Mouse (Mus musculus) forebrain, postnatal 0 days (tissue): ENCODE data around the gene Cyp27a1. TPM values are rescaled to one million over a fixed set of nuclear protein-coding genes. Genes with fewer than 3 reads are reported as not detected.
A peak's percentile ranks its signal among the peaks of the same experiment; 100 is the strongest.

Experiments used
- ATAC-seq: fragments of 200-750 bp; cut with Nextera tagmentation; 2 replicates; pipeline ENCODE4 v1.8.0; 2017; ENCODE audit warnings: mild to moderate bottlenecking, moderate library complexity
- DNase-seq: peaks from one replicate; pipeline ENCODE4 v3.0.0-alpha.2; 2015
- H3K27ac ChIP-seq: fragments of 300-500 bp; sonication (generic); 2 replicates; pipeline ENCODE4 v1.5.1; 2014; ENCODE audit warnings: low read depth, mild to moderate bottlenecking, antibody characterized with exemption, low read length, moderate library complexity, mixed read lengths
- H3K27me3 ChIP-seq: fragments of 300-500 bp; sonication (generic); 2 replicates; pipeline ENCODE4 v1.6.1; 2014; ENCODE audit warnings: mild to moderate bottlenecking, low read length, mixed read lengths; ENCODE audit not compliant: insufficient read depth
- H3K36me3 ChIP-seq: fragments of 300-500 bp; sonication (generic); 2 replicates; pipeline ENCODE4 v1.6.1; 2014; ENCODE audit warnings: mild to moderate bottlenecking, moderate library complexity; ENCODE audit not compliant: insufficient read depth
- H3K4me1 ChIP-seq: fragments of 300-500 bp; sonication (generic); 2 replicates; pipeline ENCODE4 v1.6.1; 2014; ENCODE audit warnings: antibody characterized with exemption; ENCODE audit not compliant: insufficient read depth
- H3K4me2 ChIP-seq: fragments of 300-500 bp; sonication (generic); 2 replicates; pipeline ENCODE4 v1.6.1; 2014; ENCODE audit warnings: low read depth, mild to moderate bottlenecking, moderate library complexity
- H3K4me3 ChIP-seq: fragments of 300-500 bp; sonication (generic); 2 replicates; pipeline ENCODE4 v1.5.1; 2014; ENCODE audit warnings: low read depth, low read length, mixed read lengths
- H3K9ac ChIP-seq: fragments of 300-500 bp; sonication (generic); 2 replicates; pipeline ENCODE4 v1.6.1; 2014; ENCODE audit warnings: mild to moderate bottlenecking
- H3K9me3 ChIP-seq: fragments of 300-500 bp; sonication (generic); 2 replicates; pipeline ENCODE4 v1.6.1; 2016; ENCODE audit warnings: low read length
- CTCF ChIP-seq: sonication (generic); IDR thresholded peaks from 2 replicates; pipeline ENCODE4 v1.5.1; 2016; ENCODE audit warnings: antibody characterized with exemption, control low read depth, low read depth
- WGBS: fragments of 180-500 bp; shearing (Covaris S2); extraction: QIAGEN DNeasy Blood & Tissue Kit; methylation state at CpG from one replicate; pipeline ENCODE4 v1.1.7; 2014; 5-methylcytosine and 5-hydroxymethylcytosine counted together
- polyA plus RNA-seq: library from polyadenylated mRNA; unstranded; fragments of >200 nt; fragmentation: Nextera tagmentation; extraction: Ambion mirVana; gene quantifications from 2 replicates; pipeline ENCODE4 v1.2.1, GENCODE M21; 2015
- total RNA-seq: library from RNA; depleted of rRNA; stranded (reverse); fragments of >200 nt; gene quantifications from 2 replicates; pipeline ENCODE4 v1.2.3, GENCODE M21; 2014; rRNA removed

Gene Cyp27a1
- total RNA-seq (1.3 and 1.6 TPM in 2 replicates), polyA plus RNA-seq (1.5 and 1.6 TPM in 2 replicates)

GRCm38 (mm10) chr1:74713099-74713858 is at the start of gene Cyp27a1:
TSS of gene Cyp27a1 (plus strand) at chr1:74713574.
- no peak for DNase-seq
- Histone ChIP-seq H3K36me3 (no peaks in the 10 kb centered on the region), H3K9ac (no peak within 1 kb of the TSS), H3K9me3 (no peaks in the 10 kb centered on the region), H3K4me1 (peaks cover 5% of the 10 kb centered on the region; the same call in 1 of the 2 replicates), H3K27me3 (peaks cover 5% of the 10 kb centered on the region; the same call in 1 of the 2 replicates), H3K4me3 (peak within 1 kb of the TSS; percentile 26), H3K4me2 (peak within 1 kb of the TSS; percentile 50), H3K27ac (no peak within 1 kb of the TSS)
- no peak for TF ChIP-seq CTCF
- ATAC-seq = peak; percentile 18; the same call in 1 of the 2 replicates
- 4% methylated on average over 35 of the region's 35 CpGs for WGBS

DNA sequence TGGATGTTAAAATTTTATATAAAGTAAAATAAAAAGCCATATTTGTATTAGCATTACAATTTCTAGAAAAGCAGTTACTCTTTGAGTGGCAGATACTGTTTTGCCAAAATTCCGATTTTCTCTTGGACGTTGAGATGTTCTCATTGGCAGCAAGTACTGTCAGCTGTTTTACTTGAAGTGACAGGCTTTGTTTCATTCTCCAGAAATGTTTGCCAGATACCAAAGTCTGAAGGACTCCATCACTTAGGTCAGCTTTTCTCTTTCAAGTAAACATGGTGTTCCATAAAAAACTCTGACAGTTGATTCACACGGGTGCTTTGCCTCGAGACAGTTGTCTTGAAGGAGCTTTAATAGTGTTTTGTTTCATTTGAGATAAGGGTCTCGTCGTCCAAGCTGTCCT is 48.2 kb upstream of the Cyp27a1 start:
- DNase-seq (peak; percentile 35), ATAC-seq (no peak)
- TF ChIP-seq CTCF = no peak
- Histone ChIP-seq H3K36me3 (no peaks in the 10 kb centered on the region), H3K4me2 (no peak overlapping the region), H3K27me3 (no peaks in the 10 kb centered on the region), H3K9me3 (no peaks in the 10 kb centered on the region), H3K27ac (no peak overlapping the region), H3K4me1 (peaks cover 6% of the 10 kb centered on the region; the same call in 1 of the 2 replicates), H3K9ac (no peak overlapping the region), H3K4me3 (no peak overlapping the region)
- 48% methylated on average over 6 of the region's 6 CpGs for WGBS

DNA sequence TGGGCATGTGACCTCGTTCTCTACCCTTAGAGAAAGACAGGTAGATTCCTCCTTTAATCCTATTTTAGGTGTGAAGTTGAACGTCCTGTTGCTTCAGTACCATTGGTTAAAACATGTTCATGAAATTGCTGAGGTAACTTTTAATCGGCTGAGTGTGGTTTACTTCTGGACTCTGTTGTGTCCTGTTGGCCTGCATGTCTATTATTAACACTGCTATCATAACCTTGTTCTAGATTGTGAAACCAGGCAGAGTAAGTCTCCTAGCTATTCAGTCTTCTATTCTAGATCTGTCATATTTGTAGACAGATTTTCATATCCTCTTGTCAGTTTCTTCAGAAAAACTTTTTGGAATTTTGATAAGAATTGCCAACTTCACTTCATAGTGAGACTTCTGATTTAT is 45.0 kb upstream of the Cyp27a1 start:
- Histone ChIP-seq H3K27me3 (no peaks in the 10 kb centered on the region), H3K4me1 (no peaks in the 10 kb centered on the region), H3K9me3 (no peaks in the 10 kb centered on the region), H3K9ac (no peak overlapping the region), H3K4me3 (no peak overlapping the region), H3K4me2 (no peak overlapping the region), H3K27ac (no peak overlapping the region), H3K36me3 (0 out of 2 replicates have a peak, but pooled peaks cover 8% of the 10 kb centered on the region)
- WGBS = 88% methylated on average over 3 of the region's 3 CpGs
- ATAC-seq (no peak), DNase-seq (no peak)
- no peak for TF ChIP-seq CTCF

- peaks cover 15% of the 10 kb centered on the region; the same call in 1 of the 2 replicates for H3K36me3 ChIP-seq
- H3K4me1 ChIP-seq = no peaks in the 10 kb centered on the region
- no peak for TF ChIP-seq CTCF
- no peak overlapping the region for H3K4me2 ChIP-seq
- DNase-seq = no peak
- no peak for ATAC-seq
- 83% methylated on average over 7 of the region's 7 CpGs for WGBS
- no peak overlapping the region for H3K27ac ChIP-seq
- H3K27me3 ChIP-seq = no peaks in the 10 kb centered on the region
- H3K4me3 ChIP-seq = no peak overlapping the region
- no peak overlapping the region for H3K9ac ChIP-seq
- no peaks in the 10 kb centered on the region for H3K9me3 ChIP-seq
Observed at GRCm38 (mm10) chr1:74672731-74673130, 40.6 kb upstream of the Cyp27a1 start.

DNA sequence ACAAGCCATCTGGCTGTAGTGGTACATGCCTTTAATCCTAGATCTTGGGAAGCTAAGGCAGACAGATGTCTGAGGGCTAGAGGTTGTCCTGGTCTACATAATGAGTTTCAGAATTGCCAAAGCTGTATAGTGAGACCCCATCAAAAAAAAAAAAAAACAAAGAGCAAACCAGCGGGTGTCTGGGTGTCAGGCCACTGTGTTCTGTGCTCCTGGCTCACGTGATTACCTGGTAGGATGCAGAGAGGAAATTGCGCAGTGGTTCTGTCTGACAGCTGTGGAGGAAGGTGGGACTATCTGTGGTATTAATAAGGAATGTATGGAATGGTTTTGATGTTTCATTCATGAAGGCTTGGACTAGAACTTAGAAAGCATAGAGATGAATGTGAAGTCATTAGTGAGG is 36.5 kb upstream of the Cyp27a1 start:
- Histone ChIP-seq H3K4me2 (no peak overlapping the region), H3K4me1 (no peaks in the 10 kb centered on the region), H3K27ac (no peak overlapping the region), H3K36me3 (peaks cover 44% of the 10 kb centered on the region), H3K9ac (no peak overlapping the region), H3K4me3 (no peak overlapping the region), H3K9me3 (no peaks in the 10 kb centered on the region), H3K27me3 (no peaks in the 10 kb centered on the region)
- 81% methylated on average over 3 of the region's 3 CpGs for WGBS
- DNase-seq = no peak
- no peak for ATAC-seq
- TF ChIP-seq CTCF = no peak

DNA sequence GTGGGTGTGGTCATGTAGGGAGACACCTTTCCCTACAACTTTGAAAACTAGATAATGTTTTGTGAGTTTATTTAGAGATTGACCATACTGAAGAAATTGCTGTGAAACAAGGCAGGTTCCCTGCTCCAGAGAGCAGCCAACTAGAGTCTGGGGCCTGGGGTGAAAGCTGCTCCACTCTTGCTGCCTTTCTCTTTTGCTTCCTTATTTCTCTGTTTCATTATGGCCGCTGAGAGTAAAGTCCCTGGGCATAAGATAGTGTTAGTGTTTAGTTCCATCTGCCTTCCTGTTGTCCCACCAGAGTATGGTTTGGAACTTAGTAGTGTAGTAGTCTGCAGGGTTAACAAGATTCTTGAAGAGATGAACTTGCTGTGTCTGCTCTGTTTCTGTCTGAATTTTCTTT is 35.5 kb upstream of the Cyp27a1 start:
- no peak overlapping the region for H3K4me2 ChIP-seq
- no peak for TF ChIP-seq CTCF
- 92% methylated on average over 1 of the region's 1 CpGs for WGBS
- peaks cover 41% of the 10 kb centered on the region for H3K36me3 ChIP-seq
- no peak overlapping the region for H3K4me3 ChIP-seq
- DNase-seq = no peak
- no peak for ATAC-seq
- no peaks in the 10 kb centered on the region for H3K27me3 ChIP-seq
- H3K4me1 ChIP-seq = no peaks in the 10 kb centered on the region
- H3K27ac ChIP-seq = no peak overlapping the region
- H3K9ac ChIP-seq = no peak overlapping the region
- H3K9me3 ChIP-seq = no peaks in the 10 kb centered on the region

DNA sequence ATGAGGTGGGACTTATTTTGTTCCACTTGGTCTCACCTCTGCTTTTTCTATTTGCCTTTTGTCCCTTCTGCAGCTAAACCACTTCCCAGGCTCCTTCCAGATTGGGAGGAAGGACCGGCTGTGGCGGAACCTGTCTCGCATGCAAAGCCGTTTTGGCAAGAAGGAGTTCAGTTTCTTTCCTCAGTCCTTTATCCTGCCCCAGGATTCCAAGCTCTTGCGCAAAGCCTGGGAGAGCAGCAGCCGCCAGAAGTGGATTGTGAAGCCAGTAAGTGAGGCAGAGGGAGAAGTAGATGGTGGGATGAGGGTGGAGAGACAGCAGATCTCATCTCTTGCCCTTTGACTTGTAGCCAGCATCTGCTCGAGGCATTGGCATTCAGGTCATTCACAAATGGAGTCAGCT is 26.2 kb upstream of the Cyp27a1 start:
- Histone ChIP-seq H3K9ac (no peak overlapping the region), H3K27ac (no peak overlapping the region), H3K4me3 (no peak overlapping the region), H3K9me3 (no peaks in the 10 kb centered on the region), H3K4me1 (no peaks in the 10 kb centered on the region), H3K4me2 (no peak overlapping the region), H3K36me3 (peaks cover 74% of the 10 kb centered on the region), H3K27me3 (no peaks in the 10 kb centered on the region)
- 88% methylated on average over 7 of the region's 7 CpGs for WGBS
- no peak for TF ChIP-seq CTCF
- ATAC-seq = no peak
- DNase-seq = no peak
